Mouse (Mus musculus) neural tube, embryonic 15.5 days (tissue): ENCODE results near the gene Mmp14. TPM values are rescaled to one million over a fixed set of nuclear protein-coding genes. Genes with fewer than 3 reads are reported as not detected.

ENCODE experiments used
- ATAC-seq: fragments of 200-750 bp; cut with Nextera tagmentation; 2 replicates; pipeline ENCODE4 v1.8.0; 2017; ENCODE audit warnings: mild to moderate bottlenecking, moderate TSS enrichment, moderate library complexity; ENCODE audit not compliant: low FRiP score
- H3K27ac ChIP-seq: fragments of 300-500 bp; sonication (generic); replicated peaks from 2 replicates; pipeline ENCODE4 v1.5.1; 2015; ENCODE audit warnings: mild to moderate bottlenecking, inconsistent platforms
- H3K27me3 ChIP-seq: fragments of 300-500 bp; sonication (generic); replicated peaks from 2 replicates; pipeline ENCODE4 v1.6.1; 2015; ENCODE audit warnings: inconsistent platforms
- H3K36me3 ChIP-seq: fragments of 300-500 bp; sonication (generic); 2 replicates; pipeline ENCODE4 v1.6.1; 2015; ENCODE audit warnings: inconsistent platforms
- H3K4me1 ChIP-seq: fragments of 300-500 bp; sonication (generic); 2 replicates; pipeline ENCODE4 v1.6.1; 2015; ENCODE audit warnings: inconsistent platforms
- H3K4me2 ChIP-seq: fragments of 300-500 bp; sonication (generic); 2 replicates; pipeline ENCODE4 v1.6.1; 2015; ENCODE audit warnings: inconsistent platforms, mild to moderate bottlenecking, moderate library complexity
- H3K4me3 ChIP-seq: fragments of 300-500 bp; sonication (generic); replicated peaks from 2 replicates; pipeline ENCODE4 v1.5.1; 2015; ENCODE audit warnings: mild to moderate bottlenecking, inconsistent platforms
- H3K9ac ChIP-seq: fragments of 300-500 bp; sonication (generic); replicated peaks from 2 replicates; pipeline ENCODE4 v1.6.1; 2015; ENCODE audit warnings: mild to moderate bottlenecking, inconsistent platforms
- H3K9me3 ChIP-seq: fragments of 300-500 bp; sonication (generic); replicated peaks from 2 replicates; pipeline ENCODE4 v1.6.1; 2016; ENCODE audit warnings: inconsistent platforms
- WGBS: fragments of 180-500 bp; shearing (Covaris S2); methylation state at CpG from one replicate; pipeline ENCODE4 v1.1.7; 2015; ENCODE audit warnings: mixed read lengths; 5-methylcytosine and 5-hydroxymethylcytosine counted together
- polyA plus RNA-seq: library from polyadenylated mRNA; unstranded; fragments of >200 nt; fragmentation: Nextera tagmentation; extraction: Ambion mirVana; gene quantifications from 2 replicates; pipeline ENCODE4 v1.2.1, GENCODE M21; 2015

Gene Mmp14
- polyA plus RNA-seq, 1 experiment from 2014 or later, result 40.7 TPM

- Histone ChIP-seq H3K27ac (no peak overlapping the region), H3K4me1 (no peaks in the 10 kb centered on the region), H3K4me2 (no peak overlapping the region), H3K27me3 (no peaks in the 10 kb centered on the region), H3K9me3 (no peaks in the 10 kb centered on the region), H3K36me3 (no peaks in the 10 kb centered on the region), H3K9ac (no peak overlapping the region), H3K4me3 (no peak overlapping the region)
- ATAC-seq, result no peak
- 56% methylated on average over 7 of the region's 7 CpGs for WGBS
Measured at GRCm38 (mm10) chr14:54439610-54440009, 8.2 kb downstream of the Mmp14 start.

GRCm38 (mm10) chr14:54440538-54440937 lies 9.1 kb downstream of the Mmp14 start:
- Histone ChIP-seq H3K4me3 (no peak overlapping the region), H3K9ac (no peak overlapping the region), H3K36me3 (no peaks in the 10 kb centered on the region), H3K4me2 (no peak overlapping the region), H3K27me3 (no peaks in the 10 kb centered on the region), H3K4me1 (no peaks in the 10 kb centered on the region), H3K9me3 (no peaks in the 10 kb centered on the region), H3K27ac (no peak overlapping the region)
- WGBS, result 92% methylated on average over 14 of the region's 14 CpGs
- ATAC-seq, result no peak

GRCm38 (mm10) chr14:54441365-54441764 lies 10.0 kb downstream of the Mmp14 start:
- Histone ChIP-seq H3K27ac (no peak overlapping the region), H3K27me3 (no peaks in the 10 kb centered on the region), H3K4me1 (no peaks in the 10 kb centered on the region), H3K9me3 (no peaks in the 10 kb centered on the region), H3K4me3 (no peak overlapping the region), H3K9ac (no peak overlapping the region), H3K36me3 (no peaks in the 10 kb centered on the region), H3K4me2 (no peak overlapping the region)
- 85% methylated on average over 4 of the region's 4 CpGs for WGBS
- ATAC-seq, result no peak

GRCm38 (mm10) chr14:54442548-54442947 lies 11.1 kb downstream of the Mmp14 start:
- Histone ChIP-seq H3K4me1 (no peaks in the 10 kb centered on the region), H3K27me3 (no peaks in the 10 kb centered on the region), H3K4me2 (no peak overlapping the region), H3K4me3 (no peak overlapping the region), H3K27ac (no peak overlapping the region), H3K36me3 (no peaks in the 10 kb centered on the region), H3K9ac (no peak overlapping the region), H3K9me3 (no peaks in the 10 kb centered on the region)
- 91% methylated on average over 3 of the region's 3 CpGs for WGBS
- no peak for ATAC-seq

GRCm38 (mm10) chr14:54443196-54443595 lies 11.8 kb downstream of the Mmp14 start:
- ATAC-seq, result no peak
- 29% methylated on average over 3 of the region's 3 CpGs for WGBS
- peak overlapping the region; percentile 48; the same call in 1 of the 2 replicates for H3K27ac ChIP-seq

GRCm38 (mm10) chr14:54443712-54444618 lies 12.6 kb downstream of the Mmp14 start:
- H3K9ac ChIP-seq, result no peak overlapping the region
- H3K4me1 ChIP-seq, result no peaks in the 10 kb centered on the region
- ATAC-seq, result no peak
- H3K27ac ChIP-seq, result peak overlapping the region; percentile 48; the same call in 1 of the 2 replicates
- H3K36me3 ChIP-seq, result no peaks in the 10 kb centered on the region
- WGBS, result 55% methylated on average over 15 of the region's 15 CpGs
- no peak overlapping the region for H3K4me2 ChIP-seq
- H3K27me3 ChIP-seq, result no peaks in the 10 kb centered on the region
- H3K9me3 ChIP-seq, result no peaks in the 10 kb centered on the region
- no peak overlapping the region for H3K4me3 ChIP-seq

More at GRCm38 (mm10) chr14:54443196-54443595, 11.8 kb downstream of the Mmp14 start:
- H3K4me2 ChIP-seq, result no peak overlapping the region
- no peaks in the 10 kb centered on the region for H3K4me1 ChIP-seq
- H3K9me3 ChIP-seq, result no peaks in the 10 kb centered on the region
- H3K4me3 ChIP-seq, result no peak overlapping the region
- no peaks in the 10 kb centered on the region for H3K36me3 ChIP-seq
- H3K27me3 ChIP-seq, result no peaks in the 10 kb centered on the region
- H3K9ac ChIP-seq, result no peak overlapping the region

GRCm38 (mm10) chr14:54445476-54445875 lies 14.1 kb downstream of the Mmp14 start:
- no peak overlapping the region for H3K9ac ChIP-seq
- ATAC-seq, result no peak
- H3K36me3 ChIP-seq, result no peaks in the 10 kb centered on the region
- no peak overlapping the region for H3K4me2 ChIP-seq
- no peaks in the 10 kb centered on the region for H3K27me3 ChIP-seq
- no peaks in the 10 kb centered on the region for H3K9me3 ChIP-seq
- H3K4me3 ChIP-seq, result no peak overlapping the region
- 63% methylated on average over 3 of the region's 3 CpGs for WGBS
- H3K4me1 ChIP-seq, result peaks cover 3% of the 10 kb centered on the region; the same call in 1 of the 2 replicates
- H3K27ac ChIP-seq, result no peak overlapping the region

- Histone ChIP-seq H3K27me3 (no peaks in the 10 kb centered on the region), H3K27ac (no peak overlapping the region), H3K4me2 (no peak overlapping the region), H3K9me3 (no peaks in the 10 kb centered on the region), H3K4me1 (peaks cover 3% of the 10 kb centered on the region; the same call in 1 of the 2 replicates), H3K9ac (no peak overlapping the region), H3K36me3 (no peaks in the 10 kb centered on the region), H3K4me3 (no peak overlapping the region)
- WGBS, result 89% methylated on average over 9 of the region's 9 CpGs
- ATAC-seq, result no peak
Measured at GRCm38 (mm10) chr14:54453566-54453965, 22.2 kb downstream of the Mmp14 start.

- Histone ChIP-seq H3K4me2 (no peak overlapping the region), H3K27ac (no peak overlapping the region), H3K4me3 (no peak overlapping the region), H3K9me3 (no peaks in the 10 kb centered on the region), H3K36me3 (no peaks in the 10 kb centered on the region), H3K27me3 (no peaks in the 10 kb centered on the region), H3K4me1 (no peaks in the 10 kb centered on the region), H3K9ac (no peak overlapping the region)
- 82% methylated on average over 11 of the region's 11 CpGs for WGBS
- ATAC-seq, result no peak
Measured at GRCm38 (mm10) chr14:54454669-54455528, 23.5 kb downstream of the Mmp14 start.

GRCm38 (mm10) chr14:54457907-54458569 lies 26.6 kb downstream of the Mmp14 start:
- H3K27me3 ChIP-seq, result no peaks in the 10 kb centered on the region
- no peak overlapping the region for H3K27ac ChIP-seq
- H3K9me3 ChIP-seq, result no peaks in the 10 kb centered on the region
- H3K9ac ChIP-seq, result no peak overlapping the region
- 89% methylated on average over 14 of the region's 14 CpGs for WGBS
- no peak for ATAC-seq
- H3K4me2 ChIP-seq, result no peak overlapping the region
- H3K4me3 ChIP-seq, result no peak overlapping the region
- no peaks in the 10 kb centered on the region for H3K36me3 ChIP-seq
- H3K4me1 ChIP-seq, result no peaks in the 10 kb centered on the region

- ATAC-seq, result no peak
- Histone ChIP-seq H3K27ac (no peak overlapping the region), H3K36me3 (no peaks in the 10 kb centered on the region), H3K4me2 (no peak overlapping the region), H3K27me3 (no peaks in the 10 kb centered on the region), H3K9ac (no peak overlapping the region), H3K9me3 (no peaks in the 10 kb centered on the region), H3K4me3 (no peak overlapping the region), H3K4me1 (peaks cover 13% of the 10 kb centered on the region)
- 88% methylated on average over 4 of the region's 4 CpGs for WGBS
Measured at GRCm38 (mm10) chr14:54462146-54462545, 30.7 kb downstream of the Mmp14 start.
